Mouse (Mus musculus) liver, embryonic 14.5 days (tissue): ENCODE data around the gene Arsb. TPM values are rescaled to one million over a fixed set of nuclear protein-coding genes. Genes with fewer than 3 reads are reported as not detected.

Source experiments
- ATAC-seq: fragments of 200-750 bp; cut with Nextera tagmentation; 2 replicates; pipeline ENCODE4 v1.8.0; 2017; ENCODE audit warnings: moderate number of reproducible peaks, mild to moderate bottlenecking, moderate library complexity; ENCODE audit not compliant: insufficient read depth
- DNase-seq, 3 experiments: peaks; one replicate each; pipeline ENCODE4 v3.0.0-alpha.2; 2012 to 2013; ENCODE audit warnings: low read depth in 3 of 3, low spot score in 3 of 3
- H3K27ac ChIP-seq: fragments of 300-500 bp; sonication (generic); 2 replicates; pipeline ENCODE4 v1.5.1; 2014; ENCODE audit warnings: moderate library complexity, mild to moderate bottlenecking, control low read depth, inconsistent platforms
- H3K27me3 ChIP-seq: fragments of 300-500 bp; sonication (generic); 2 replicates; pipeline ENCODE4 v1.6.1; 2014; ENCODE audit warnings: mild to moderate bottlenecking, low read length, moderate library complexity; ENCODE audit not compliant: control insufficient read depth, insufficient read depth
- H3K36me3 ChIP-seq: fragments of 300-500 bp; sonication (generic); replicated peaks from 2 replicates; pipeline ENCODE4 v1.6.1; 2014; ENCODE audit warnings: low read depth; ENCODE audit not compliant: control insufficient read depth, insufficient read depth
- H3K4me1 ChIP-seq, 2 experiments: fragments of 200-500 bp in 1 of 2; fragments of 300-500 bp in 1 of 2; sonication (generic) in 1 of 2; replicated peaks; 2 replicates each; pipeline ENCODE4 v1.6.1; 2012 to 2014; ENCODE audit warnings: antibody characterized with exemption in 1 of 2, inconsistent platforms in 1 of 2, low read length in 1 of 2; ENCODE audit not compliant: control insufficient read depth in 2 of 2, insufficient read depth in 2 of 2
- H3K4me2 ChIP-seq: fragments of 300-500 bp; sonication (generic); 2 replicates; pipeline ENCODE4 v1.6.1; 2014; ENCODE audit warnings: low read depth, mild to moderate bottlenecking, control low read depth, moderate library complexity
- H3K4me3 ChIP-seq, 2 experiments: fragments of 200-500 bp in 1 of 2; fragments of 300-500 bp in 1 of 2; sonication (generic) in 1 of 2; 2 replicates each; pipeline ENCODE4 v1.5.1; 2012 to 2014; ENCODE audit warnings: low read depth in 2 of 2, low read length in 2 of 2, mild to moderate bottlenecking in 2 of 2, control low read depth in 1 of 2, inconsistent platforms in 1 of 2, moderate library complexity in 1 of 2; ENCODE audit not compliant: insufficient read depth in 1 of 2
- H3K9ac ChIP-seq: fragments of 300-500 bp; sonication (generic); replicated peaks from 2 replicates; pipeline ENCODE4 v1.6.1; 2014; ENCODE audit warnings: mild to moderate bottlenecking, control low read depth, moderate library complexity
- H3K9me3 ChIP-seq: fragments of 300-500 bp; sonication (generic); 2 replicates; pipeline ENCODE4 v1.6.1; 2016; ENCODE audit warnings: low read length, mixed read lengths; ENCODE audit not compliant: control insufficient read depth
- CTCF ChIP-seq: IDR thresholded peaks from 2 replicates; pipeline ENCODE4 v1.5.1; 2016; ENCODE audit warnings: antibody characterized with exemption, low read depth, control low read depth
- EP300 ChIP-seq: IDR thresholded peaks from 2 replicates; pipeline ENCODE4 v1.6.1; 2016; ENCODE audit warnings: antibody characterized with exemption, low read depth
- WGBS: fragments of 180-500 bp; shearing (Covaris S2); extraction: QIAGEN DNeasy Blood & Tissue Kit; methylation state at CpG from one replicate; pipeline ENCODE4 v1.1.7; 2014; ENCODE audit not compliant: insufficient replicate concordance; 5-methylcytosine and 5-hydroxymethylcytosine counted together
- polyA plus RNA-seq, 2 experiments: library from polyadenylated mRNA; depleted of rRNA in 1 of 2; stranded (reverse) in 1 of 2; unstranded in 1 of 2; fragments of >200 nt; fragmentation: Nextera tagmentation in 1 of 2; extraction: Ambion mirVana in 1 of 2; gene quantifications; 2 replicates each; pipeline versions ENCODE4 v1.2.1 to v1.2.3; 2012 to 2014

Gene Arsb
- polyA plus RNA-seq, 2 experiments: 2.8 to 4.0 TPM

- Histone ChIP-seq H3K27me3 (no peaks in the 10 kb centered on the region), H3K4me2 (no peak overlapping the region), H3K4me1 (no peaks in the 10 kb centered on the region), H3K9ac (no peak overlapping the region), H3K4me3 (no peak overlapping the region), H3K27ac (no peak overlapping the region), H3K36me3 (no peaks in the 10 kb centered on the region), H3K9me3 (no peaks in the 10 kb centered on the region)
- DNase-seq (no peak), ATAC-seq (no peak)
- 32% methylated on average over 5 of the region's 5 CpGs for WGBS
- no peak for TF ChIP-seq EP300
- no peak for TF ChIP-seq CTCF
Measured at GRCm38 (mm10) chr13:93970115-93970514, 198.7 kb downstream of the Arsb start.

GRCm38 (mm10) chr13:93972423-93972822, 201.0 kb downstream of the Arsb start:
- TF ChIP-seq CTCF (no peak), EP300 (no peak)
- H3K4me2 ChIP-seq: no peak overlapping the region
- H3K4me1 ChIP-seq: no peaks in the 10 kb centered on the region
- WGBS: 51% methylated on average over 3 of the region's 3 CpGs
- ATAC-seq (no peak), DNase-seq (no peak)
- H3K27ac ChIP-seq: no peak overlapping the region
- H3K9me3 ChIP-seq: no peaks in the 10 kb centered on the region
- no peak overlapping the region for H3K9ac ChIP-seq
- no peaks in the 10 kb centered on the region for H3K27me3 ChIP-seq
- H3K4me3 ChIP-seq: no peak overlapping the region
- no peaks in the 10 kb centered on the region for H3K36me3 ChIP-seq

DNA sequence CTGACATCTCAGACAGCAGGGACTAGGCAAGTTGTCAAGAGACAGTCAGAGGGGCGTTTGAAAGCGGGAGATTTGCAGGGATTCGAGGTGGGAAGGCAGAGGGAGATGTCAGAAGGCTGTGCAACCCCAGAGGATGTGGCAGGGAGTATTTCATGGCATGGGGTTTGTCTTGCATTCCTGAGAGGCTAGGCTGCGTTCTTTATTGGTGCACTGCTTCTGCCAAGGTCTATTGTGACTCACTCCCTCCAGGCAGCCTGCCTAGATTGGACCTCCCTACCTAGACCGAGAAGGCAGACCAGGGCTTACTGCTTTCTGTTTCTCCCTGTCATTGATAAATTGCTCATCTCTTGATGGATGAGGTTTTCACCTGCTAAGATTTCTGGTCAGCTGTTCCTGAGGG, 204.2 kb downstream of the Arsb start:
- H3K9me3 ChIP-seq: no peaks in the 10 kb centered on the region
- no peaks in the 10 kb centered on the region for H3K36me3 ChIP-seq
- no peak overlapping the region for H3K4me2 ChIP-seq
- H3K4me1 ChIP-seq: no peaks in the 10 kb centered on the region
- no peak overlapping the region for H3K9ac ChIP-seq
- no peak overlapping the region for H3K27ac ChIP-seq
- H3K27me3 ChIP-seq: no peaks in the 10 kb centered on the region
- no peak overlapping the region for H3K4me3 ChIP-seq
- TF ChIP-seq CTCF (no peak), EP300 (no peak)
- no peak for ATAC-seq
- WGBS: 53% methylated on average over 5 of the region's 5 CpGs
- no peak for DNase-seq

- TF ChIP-seq CTCF: no peak
- Histone ChIP-seq H3K4me3 (no peak overlapping the region), H3K27me3 (no peaks in the 10 kb centered on the region), H3K9me3 (no peaks in the 10 kb centered on the region), H3K36me3 (no peaks in the 10 kb centered on the region), H3K4me1 (no peaks in the 10 kb centered on the region), H3K4me2 (no peak overlapping the region), H3K9ac (no peak overlapping the region), H3K27ac (no peak overlapping the region)
- WGBS: 35% methylated on average over 10 of the region's 10 CpGs
- no peak for DNase-seq
- ATAC-seq: no peak
Measured at GRCm38 (mm10) chr13:93976897-93977530, 205.6 kb downstream of the Arsb start.

- no peaks in the 10 kb centered on the region for H3K9me3 ChIP-seq
- no peak overlapping the region for H3K9ac ChIP-seq
- no peak for ATAC-seq
- H3K4me1 ChIP-seq: no peaks in the 10 kb centered on the region
- no peaks in the 10 kb centered on the region for H3K36me3 ChIP-seq
- no peak overlapping the region for H3K4me3 ChIP-seq
- H3K27me3 ChIP-seq: no peaks in the 10 kb centered on the region
- no peak overlapping the region for H3K27ac ChIP-seq
- WGBS: 68% methylated on average over 12 of the region's 12 CpGs
- no peak for DNase-seq
- no peak overlapping the region for H3K4me2 ChIP-seq
- TF ChIP-seq CTCF: no peak
- TF ChIP-seq EP300: no peak
Measured at GRCm38 (mm10) chr13:93978703-93979495, 207.5 kb downstream of the Arsb start.
